Mouse (Mus musculus) E14TG2a.4 (cell line): ENCODE measurements around the gene Dync1li1.
"Not testable (repeated sequence)": the region's sequence is repeated elsewhere in the genome, so short reads cannot be mapped to it uniquely, and the experiment has no call there.

ENCODE experiments used
- H3K27me3 ChIP-seq: 2 replicates; pipeline ENCODE4 v1.6.1; 2014; ENCODE audit warnings: low read length, control low read depth; ENCODE audit not compliant: insufficient read depth
- H3K36me3 ChIP-seq: 2 replicates; pipeline ENCODE4 v1.6.1; 2014; ENCODE audit warnings: low read length, control low read depth; ENCODE audit not compliant: insufficient read depth
- H3K4me1 ChIP-seq: replicated peaks from 2 replicates; pipeline ENCODE4 v1.6.1; 2014; ENCODE audit warnings: low read depth, low read length, control low read depth
- H3K4me3 ChIP-seq: replicated peaks from 2 replicates; pipeline ENCODE4 v1.5.1; 2014; ENCODE audit warnings: mild to moderate bottlenecking, low read length
- H3K9me3 ChIP-seq: 2 replicates; pipeline ENCODE4 v1.6.1; 2014; ENCODE audit warnings: low read length, control low read depth
- CTCF ChIP-seq: conservative IDR thresholded peaks from 2 replicates; pipeline ENCODE4 v1.5.1; 2014; ENCODE audit warnings: low read length
- NANOG ChIP-seq: IDR thresholded peaks from 2 replicates; pipeline ENCODE4 v1.6.1; 2014; ENCODE audit warnings: borderline replicate concordance, low read length, mixed read lengths
- POU5F1 ChIP-seq: IDR thresholded peaks from 2 replicates; pipeline ENCODE4 v1.6.1; 2014; ENCODE audit warnings: low read length, borderline replicate concordance

The Dync1li1 gene

GRCm38 (mm10) chr9:114688252-114688952 is at the start of gene Dync1li1:
Dync1li1 (plus strand) TSS chr9:114688790.
- H3K4me3 ChIP-seq: peak within 1 kb of the TSS; percentile 99
- H3K36me3 ChIP-seq: peaks cover 27% of the 10 kb centered on the region
- TF ChIP-seq POU5F1 (no peak), CTCF (no peak)
- peaks cover 4% of the 10 kb centered on the region; the same call in 1 of the 2 replicates for H3K9me3 ChIP-seq
- no peaks in the 10 kb centered on the region for H3K27me3 ChIP-seq
- H3K4me1 ChIP-seq: peaks cover 51% of the 10 kb centered on the region

- Histone ChIP-seq H3K4me3 (peak overlapping the region; percentile 100), H3K36me3 (peaks cover 40% of the 10 kb centered on the region), H3K27me3 (no peaks in the 10 kb centered on the region), H3K4me1 (peaks cover 56% of the 10 kb centered on the region), H3K9me3 (no peaks in the 10 kb centered on the region)
- no peak for TF ChIP-seq CTCF
- TF ChIP-seq NANOG: no peak
- no peak for TF ChIP-seq POU5F1
Measured at GRCm38 (mm10) chr9:114639186-114639748, 49.3 kb upstream of the Dync1li1 start.

- Histone ChIP-seq H3K27me3 (no peaks in the 10 kb centered on the region), H3K4me3 (peak within 1 kb of the TSS; percentile 100), H3K9me3 (no peaks in the 10 kb centered on the region), H3K4me1 (peaks cover 50% of the 10 kb centered on the region), H3K36me3 (peaks cover 32% of the 10 kb centered on the region)
- TF ChIP-seq POU5F1 (peak; percentile 83), NANOG (no peak), CTCF (no peak)
Measured at GRCm38 (mm10) chr9:114639839-114640646, 48.5 kb upstream of the Dync1li1 start, which contains the start of gene Cnot10. Cnot10 (minus strand) TSS chr9:114640184.

GRCm38 (mm10) chr9:114646556-114647505 is 41.8 kb upstream of the Dync1li1 start:
- peaks cover 37% of the 10 kb centered on the region for H3K4me1 ChIP-seq
- no peak for TF ChIP-seq CTCF
- TF ChIP-seq NANOG: no peak
- no peak for TF ChIP-seq POU5F1
- H3K36me3 ChIP-seq: no peaks in the 10 kb centered on the region
- H3K4me3 ChIP-seq: peak overlapping the region; percentile 48
- H3K27me3 ChIP-seq: no peaks in the 10 kb centered on the region
- no peaks in the 10 kb centered on the region for H3K9me3 ChIP-seq

GRCm38 (mm10) chr9:114647506-114648432 is 40.8 kb upstream of the Dync1li1 start:
- H3K4me3 ChIP-seq: no peak overlapping the region
- no peaks in the 10 kb centered on the region for H3K27me3 ChIP-seq
- peaks cover 38% of the 10 kb centered on the region for H3K4me1 ChIP-seq
- H3K9me3 ChIP-seq: peaks cover 5% of the 10 kb centered on the region
- no peak for TF ChIP-seq NANOG
- TF ChIP-seq CTCF: peak; percentile 46
- H3K36me3 ChIP-seq: no peaks in the 10 kb centered on the region

- peaks cover 38% of the 10 kb centered on the region for H3K4me1 ChIP-seq
- H3K4me3 ChIP-seq, H3K9me3 ChIP-seq, H3K36me3 ChIP-seq, H3K27me3 ChIP-seq: not testable (repeated sequence)
- TF ChIP-seq CTCF: peak; percentile 49
Measured at GRCm38 (mm10) chr9:114648472-114648871, 40.1 kb upstream of the Dync1li1 start.

GRCm38 (mm10) chr9:114649371-114649770 is 39.2 kb upstream of the Dync1li1 start:
- Histone ChIP-seq H3K4me3 (0 out of 2 replicates have a peak overlapping the region, but pooled peaks have one; percentile 7), H3K4me1 (peaks cover 38% of the 10 kb centered on the region), H3K9me3 (peaks cover 14% of the 10 kb centered on the region), H3K36me3 (no peaks in the 10 kb centered on the region), H3K27me3 (0 out of 2 replicates have a peak, but pooled peaks cover 4% of the 10 kb centered on the region)
- TF ChIP-seq CTCF (no peak), POU5F1 (no peak), NANOG (no peak)
